Mouse (Mus musculus) adrenal gland, postnatal 36 days (tissue): ENCODE results near the gene Zfp946. TPM values are rescaled to one million over a fixed set of nuclear protein-coding genes. Genes with fewer than 3 reads are reported as not detected.

Experiments
- DNase-seq, 2 experiments: peaks; one replicate each; pipeline ENCODE4 v3.0.0; 2021; ENCODE audit warnings: mixed read lengths in 1 of 2
- long read RNA-seq, 2 experiments: library from polyadenylated mRNA; stranded (forward); transcript quantifications; one replicate each; pipeline ENCODE4 v2.0.0; 2021; ENCODE audit warnings: borderline sequencing depth in 2 of 2
- total RNA-seq, 2 experiments: library from RNA; stranded (reverse); gene quantifications; 2 replicates each; pipeline ENCODE4 v1.2.3; 2021

Gene Zfp946
- total RNA-seq: 1 to 10 TPM; 5.7 to 6.4 TPM
- long read RNA-seq, experiment 1, partial matches to known transcripts: 0 of 8 reads
- long read RNA-seq, experiment 1, other reads (novel, unspliced or antisense): 4 of 8 reads
- long read RNA-seq, experiment 2, partial matches to known transcripts: 0 of 1 reads
- long read RNA-seq, experiment 2, other reads (novel, unspliced or antisense): 1 of 1 reads

DNA sequence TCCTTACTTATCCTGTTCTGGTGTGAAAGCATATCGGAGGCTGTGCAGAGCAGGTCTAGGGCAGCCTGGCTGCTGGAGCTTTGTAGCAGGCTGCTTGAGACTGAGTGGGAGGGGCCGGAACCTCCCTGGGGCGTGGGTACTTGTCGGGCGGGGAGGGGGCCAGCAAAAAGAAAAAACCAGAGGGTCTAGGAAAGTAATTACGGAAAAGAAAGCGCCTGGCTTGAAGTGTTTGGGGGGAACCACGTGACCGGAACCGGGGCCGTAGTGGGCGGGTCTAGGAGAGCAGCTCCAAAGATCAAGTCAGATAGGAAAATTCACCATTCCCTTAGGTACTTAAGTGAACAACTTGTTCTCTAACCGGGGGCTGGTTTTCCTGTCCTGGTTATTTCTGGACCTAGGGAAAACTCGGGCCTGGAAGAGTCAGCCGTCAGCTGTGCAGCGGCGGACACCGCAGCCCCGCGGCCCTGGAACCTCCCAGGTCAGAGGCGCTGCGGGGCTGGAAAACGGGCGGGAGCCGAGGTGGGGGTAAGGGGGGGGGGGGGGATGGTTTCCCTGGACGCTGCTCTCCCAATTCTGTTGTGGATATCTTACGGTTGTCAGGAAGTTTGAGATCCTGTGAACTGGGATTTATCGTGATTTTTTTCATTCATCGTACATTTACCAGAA lies at the start of gene Zfp946:
Gene Zfp946 (plus strand): TSS at position 271 of the 666 bp plus-strand sequence.
- peak; percentile 87 to 92 for DNase-seq

DNA sequence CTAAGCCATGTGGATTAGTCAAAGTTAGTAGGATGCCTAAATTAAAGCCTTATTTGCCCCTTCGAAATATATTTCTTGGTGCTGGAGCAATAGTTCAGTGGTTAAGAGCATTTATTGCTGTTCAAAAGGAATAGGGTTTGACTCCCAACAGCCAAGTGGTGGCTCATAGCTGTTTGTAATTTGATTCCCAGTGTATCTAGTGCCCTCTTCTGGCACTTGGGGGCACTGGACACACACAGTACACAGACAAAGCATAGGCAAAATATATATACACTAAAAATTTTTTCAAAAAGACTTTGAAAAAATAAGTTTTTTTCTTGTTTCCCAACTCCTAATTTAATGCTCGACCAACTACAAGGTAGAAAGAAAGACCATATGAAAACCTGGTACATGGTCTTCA lies 13.3 kb upstream of the Zfp946 start:
- DNase-seq: peak; percentile 17 to 43

DNA sequence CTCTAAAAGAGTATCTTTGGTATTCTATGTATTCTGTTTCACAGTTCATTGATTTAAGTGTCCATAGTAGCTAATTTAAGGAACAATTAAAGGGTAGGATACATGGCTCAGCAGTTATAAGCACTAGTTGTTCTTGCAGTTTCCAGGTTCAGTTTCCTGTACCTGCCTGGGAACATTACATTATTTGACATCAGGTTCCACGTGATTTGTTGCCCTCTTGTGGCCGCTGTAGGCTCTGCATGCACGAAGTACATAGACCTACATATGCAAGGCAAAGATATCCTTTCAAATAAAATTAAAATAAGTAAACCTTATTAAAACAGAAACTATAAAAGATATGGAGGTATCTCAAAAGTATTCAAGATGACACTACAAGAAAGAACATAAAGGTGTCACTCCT lies 6.5 kb upstream of the Zfp946 start:
- peak; percentile 67 to 72 for DNase-seq

DNA sequence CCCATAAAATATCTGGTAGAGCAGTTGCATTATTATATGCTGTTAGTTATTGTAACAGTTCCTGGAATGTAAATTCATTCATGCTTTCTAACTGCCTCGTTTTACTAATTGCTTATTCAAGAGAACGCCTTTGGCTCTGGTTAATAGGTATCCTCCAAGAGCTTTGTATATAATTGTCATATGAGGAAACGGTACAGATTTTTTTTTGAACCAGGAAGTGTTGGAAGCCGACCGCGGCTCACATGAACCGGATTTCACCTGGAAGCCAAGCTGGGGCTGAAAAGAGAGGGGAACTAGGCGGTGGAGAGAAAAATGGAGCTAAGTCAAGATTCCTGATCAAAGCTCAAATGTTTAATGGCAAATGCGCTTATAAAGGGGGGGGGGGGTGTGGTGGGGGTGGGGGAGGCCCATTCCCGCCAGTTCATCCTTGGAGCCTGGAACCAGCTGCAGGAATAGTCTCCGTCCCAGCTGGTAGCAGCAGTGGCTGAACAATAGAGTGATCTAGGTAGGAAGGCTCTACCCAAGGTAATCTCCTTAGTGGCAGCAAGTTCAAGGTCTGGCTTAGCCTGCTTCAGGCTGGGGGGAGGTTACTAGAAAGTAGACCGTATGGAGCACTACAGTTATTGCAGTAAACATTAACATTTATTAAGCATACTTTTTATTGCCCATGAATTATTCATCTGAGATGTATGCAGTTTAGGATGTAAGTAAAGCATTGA lies 773 bp downstream of the Zfp946 start:
- DNase-seq: peak; percentile 4 to 8

DNA sequence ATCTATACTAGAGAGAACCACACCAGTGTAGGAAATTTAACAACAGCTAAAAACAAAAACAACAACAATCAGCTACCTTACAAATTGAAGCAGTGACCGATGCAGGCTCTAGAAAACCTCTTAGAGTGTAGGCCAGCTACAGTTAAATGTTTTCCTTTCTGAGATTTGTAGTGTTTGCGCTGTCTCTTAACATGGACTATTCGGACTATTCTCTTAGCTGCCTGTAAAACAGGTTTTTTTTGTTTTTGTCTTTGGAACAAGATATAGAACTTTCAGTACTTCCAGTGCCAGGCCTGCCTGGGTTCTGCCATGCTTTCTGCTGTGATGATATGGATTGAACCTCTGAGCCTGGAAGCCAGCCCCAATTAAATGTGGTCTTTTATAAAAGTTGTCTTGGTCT lies 23.7 kb downstream of the Zfp946 start:
- DNase-seq: no peak

DNA sequence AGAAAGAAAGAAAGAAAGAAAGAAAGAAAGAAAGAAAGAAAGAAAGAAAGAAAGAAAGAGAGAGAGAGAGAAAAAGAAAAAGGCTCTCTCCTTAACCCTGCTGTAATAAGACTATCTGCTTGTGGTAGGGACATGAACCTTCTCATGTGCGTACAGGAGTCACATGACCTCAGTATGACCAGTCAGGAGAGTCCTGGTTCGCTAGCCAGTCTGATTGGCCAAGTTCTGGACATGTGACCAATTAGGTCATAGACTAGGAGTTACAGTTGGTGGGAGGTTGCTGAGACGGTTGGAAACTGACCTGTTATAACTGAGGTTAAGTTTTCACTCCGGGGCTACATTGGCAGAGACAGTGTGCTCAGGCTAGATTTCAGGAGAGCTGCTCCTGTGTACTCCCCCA lies 73.1 kb downstream of the Zfp946 start:
- no peak for DNase-seq

Other genes with a start within 250 kb of the Zfp946 start
- 1 to 10 TPM; 3.9 to 4.4 TPM for gene Zfp994, start 198.6 kb upstream of the Zfp946 start, total RNA-seq
- 10 to 100 TPM in 1 of 2 experiments, 1 to 10 TPM in 1; 8.8 to 11.2 TPM for gene CT030661.1, start 109.4 kb upstream of the Zfp946 start, total RNA-seq
- gene Zfp944, start 62.8 kb upstream of the Zfp946 start, total RNA-seq: 1 to 10 TPM; 6.7 to 7.0 TPM
- gene Zfp758, start 62.8 kb upstream of the Zfp946 start, total RNA-seq: 10 to 100 TPM; 10.5 to 11.9 TPM
- gene Vmn2r111, start 149.3 kb downstream of the Zfp946 start, total RNA-seq: not detected
- not detected for gene Vmn2r112, start 176.7 kb downstream of the Zfp946 start, total RNA-seq